Mouse (Mus musculus) cerebellum, postnatal 36 days (tissue): ENCODE measurements at regions not wholly inside any gene's neighbourhood (a gene's known extent, or its start where the extent isn't known, plus 50 kb on each side); places are given as distances from the start of the nearest gene placed in this dataset.
A peak's percentile ranks its signal among the peaks of the same experiment; 100 is the strongest.

Experiments used
- DNase-seq, 2 experiments: peaks; one replicate each; pipeline ENCODE4 v3.0.0; 2021 to 2022; ENCODE audit warnings: mixed read lengths in 2 of 2

DNA sequence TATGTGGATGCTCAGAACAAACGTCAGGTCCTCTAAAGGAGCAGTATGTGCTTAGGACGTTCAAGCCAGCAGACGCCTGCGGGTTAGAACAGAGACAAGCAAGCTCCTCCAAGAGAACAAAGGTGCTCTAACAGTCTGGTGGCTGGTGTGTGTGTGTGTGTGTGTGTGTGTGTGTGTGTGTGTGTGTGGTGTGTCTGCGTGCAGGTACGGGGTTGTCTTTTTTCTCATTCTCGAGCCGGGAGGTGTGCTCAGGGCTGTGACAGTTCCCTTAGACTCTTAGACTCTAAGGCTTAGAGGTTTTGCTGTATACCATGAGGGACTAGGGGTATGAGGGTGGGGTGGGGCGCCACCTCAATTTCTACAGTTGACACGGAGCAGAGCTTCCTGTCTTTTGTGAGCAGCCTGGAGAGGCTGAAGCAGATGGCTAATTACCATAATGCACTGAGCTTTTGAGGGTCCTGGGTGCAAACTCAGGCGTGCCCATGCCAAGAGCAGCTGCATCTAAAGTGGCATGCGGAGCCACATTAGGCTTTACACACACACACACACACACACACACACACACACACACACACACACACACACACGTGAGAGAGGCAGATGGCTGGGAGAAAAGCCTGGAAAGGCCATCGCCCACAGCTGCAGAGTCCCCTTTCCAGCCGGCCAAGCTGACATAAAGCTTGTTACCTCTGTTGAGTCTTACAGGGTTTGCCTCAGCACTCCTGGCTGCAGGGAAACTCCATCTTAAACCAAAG, 124.1 kb upstream of the Foxn2 start:
- no peak for DNase-seq

- DNase-seq = no peak
Measured at GRCm38 (mm10) chr17:88317311-88317710, 123.2 kb upstream of the Foxn2 start.

- DNase-seq = no peak
Measured at GRCm38 (mm10) chr17:88317806-88318205, 122.7 kb upstream of the Foxn2 start.

- DNase-seq = no peak
Measured at GRCm38 (mm10) chr17:88318207-88318791, 122.2 kb upstream of the Foxn2 start.

GRCm38 (mm10) chr17:88318936-88319335, 121.6 kb upstream of the Foxn2 start:
- no peak for DNase-seq

GRCm38 (mm10) chr17:88320686-88321085, 119.8 kb upstream of the Foxn2 start:
- peak in 1 of 2 experiments; percentile 26 for DNase-seq

GRCm38 (mm10) chr17:88325326-88325909, 115.1 kb upstream of the Foxn2 start:
- DNase-seq = no peak

DNA sequence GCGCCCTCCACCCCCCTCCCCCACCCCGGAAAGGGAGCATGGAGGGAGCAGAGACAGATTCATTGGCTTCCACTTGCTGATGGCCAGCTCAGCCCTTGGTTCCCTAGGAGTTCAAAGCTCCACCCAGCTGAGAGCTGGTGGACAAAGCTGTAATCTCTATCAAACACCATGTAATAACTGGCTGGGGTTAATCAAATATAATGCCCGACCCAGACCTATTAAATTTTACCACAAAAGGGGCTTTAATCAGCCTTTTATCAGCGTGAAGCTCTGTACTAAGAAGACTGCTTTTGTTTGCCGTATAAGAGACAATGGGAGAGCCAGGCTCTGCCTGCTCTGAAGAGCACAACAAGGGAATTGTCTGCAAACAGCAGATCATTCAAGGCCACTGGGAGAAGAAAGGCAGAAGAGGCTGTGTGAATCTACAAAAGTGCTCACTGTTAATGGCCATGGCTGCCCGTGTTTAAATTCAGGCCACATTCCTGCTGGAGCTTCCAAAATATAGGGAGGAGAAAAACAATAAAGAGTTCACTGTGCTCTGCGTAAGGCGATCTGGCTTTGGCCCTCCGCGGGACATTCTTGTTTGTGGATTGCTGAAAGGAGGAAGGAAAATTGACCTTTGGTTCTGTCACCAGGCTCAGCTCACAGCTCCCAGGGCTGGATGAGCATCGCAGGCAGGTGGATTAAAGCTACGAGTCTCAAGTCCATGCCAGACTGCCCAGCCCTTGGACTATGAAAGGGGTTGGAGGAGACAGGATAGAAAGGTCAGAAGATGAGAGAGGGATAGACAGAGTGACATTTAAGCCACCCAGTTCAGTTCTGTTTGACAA, 114.4 kb upstream of the Foxn2 start:
- DNase-seq = no peak

- DNase-seq = no peak
Measured at GRCm38 (mm10) chr17:88326740-88327123, 113.8 kb upstream of the Foxn2 start.

- DNase-seq = no peak
Measured at GRCm38 (mm10) chr17:88327791-88328190, 112.7 kb upstream of the Foxn2 start.

DNA sequence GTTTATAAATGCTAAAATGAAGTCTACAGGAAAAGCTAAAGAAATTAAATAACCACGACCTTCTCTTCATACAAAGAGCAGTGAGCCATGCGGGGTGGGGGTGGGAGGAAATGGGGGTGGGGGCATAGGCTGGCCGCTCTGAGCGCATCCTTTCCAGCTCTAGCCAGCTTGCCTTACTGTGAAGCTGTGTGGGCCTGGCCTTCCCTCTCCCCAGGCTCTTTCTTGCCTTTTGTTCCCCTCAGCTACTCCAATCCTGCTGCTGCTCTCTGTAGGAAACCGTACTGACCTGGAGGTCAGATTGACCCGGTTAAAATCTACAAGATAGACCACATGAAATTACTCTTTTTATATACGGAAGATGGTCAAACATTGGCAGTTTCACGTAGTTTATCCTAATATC, 111.7 kb upstream of the Foxn2 start:
- no peak for DNase-seq

GRCm38 (mm10) chr17:88329715-88330114, 110.8 kb upstream of the Foxn2 start:
- peak; percentile 46 to 61 for DNase-seq

DNA sequence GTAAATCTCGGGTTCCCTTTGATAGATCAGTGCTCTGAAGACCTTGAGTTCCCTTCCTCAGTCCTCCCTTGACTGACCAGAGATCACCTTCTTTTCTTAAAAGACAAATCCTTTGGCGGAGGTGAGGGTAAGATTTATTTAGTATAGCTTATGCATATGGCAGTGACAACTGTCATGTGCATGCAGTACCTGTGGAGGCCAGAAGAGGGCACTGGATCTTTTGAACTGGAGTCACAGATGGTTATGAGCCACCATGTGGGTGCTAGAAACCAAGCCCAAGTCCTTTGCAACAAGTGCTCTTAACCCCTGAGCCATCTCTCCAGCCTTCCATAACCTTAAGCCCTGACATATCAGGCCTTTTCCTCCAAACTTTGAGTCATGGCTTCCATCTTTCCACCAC, 110.4 kb upstream of the Foxn2 start:
- peak; percentile 35 to 46 for DNase-seq

GRCm38 (mm10) chr17:88333816-88334215, 106.7 kb upstream of the Foxn2 start:
- no peak for DNase-seq

- no peak for DNase-seq
Measured at GRCm38 (mm10) chr17:88335271-88335670, 105.2 kb upstream of the Foxn2 start.

DNA sequence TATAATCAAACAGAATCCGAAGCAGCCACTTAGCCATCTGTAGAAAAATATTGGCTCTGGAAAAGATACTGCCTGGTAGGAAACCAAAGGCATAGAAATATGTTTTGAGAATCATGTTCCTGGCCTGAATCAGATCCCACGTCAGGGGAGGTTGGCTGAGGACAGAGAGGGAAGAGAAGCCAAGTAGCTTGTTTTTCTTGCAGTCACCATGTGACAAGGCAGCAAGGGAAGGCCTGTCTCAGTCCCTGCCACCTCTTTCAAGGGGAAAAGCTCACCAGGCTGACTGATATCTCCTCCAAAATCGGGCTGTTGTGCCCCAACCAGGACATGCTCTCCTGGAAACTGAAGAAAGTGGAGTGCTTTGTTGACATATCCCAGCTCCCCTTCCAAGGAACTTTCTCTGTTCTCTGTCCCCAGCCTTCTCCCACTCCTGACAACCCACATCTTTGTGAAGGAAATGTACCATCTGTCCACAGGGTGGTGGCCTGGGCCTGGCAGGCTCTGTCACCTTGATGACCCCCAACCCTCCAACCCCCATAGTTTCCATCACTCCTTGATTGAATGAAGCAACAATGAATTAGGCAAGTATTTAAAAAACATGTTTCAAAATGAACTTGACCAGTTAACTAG, 104.3 kb upstream of the Foxn2 start:
- DNase-seq = peak; percentile 51 to 63

DNA sequence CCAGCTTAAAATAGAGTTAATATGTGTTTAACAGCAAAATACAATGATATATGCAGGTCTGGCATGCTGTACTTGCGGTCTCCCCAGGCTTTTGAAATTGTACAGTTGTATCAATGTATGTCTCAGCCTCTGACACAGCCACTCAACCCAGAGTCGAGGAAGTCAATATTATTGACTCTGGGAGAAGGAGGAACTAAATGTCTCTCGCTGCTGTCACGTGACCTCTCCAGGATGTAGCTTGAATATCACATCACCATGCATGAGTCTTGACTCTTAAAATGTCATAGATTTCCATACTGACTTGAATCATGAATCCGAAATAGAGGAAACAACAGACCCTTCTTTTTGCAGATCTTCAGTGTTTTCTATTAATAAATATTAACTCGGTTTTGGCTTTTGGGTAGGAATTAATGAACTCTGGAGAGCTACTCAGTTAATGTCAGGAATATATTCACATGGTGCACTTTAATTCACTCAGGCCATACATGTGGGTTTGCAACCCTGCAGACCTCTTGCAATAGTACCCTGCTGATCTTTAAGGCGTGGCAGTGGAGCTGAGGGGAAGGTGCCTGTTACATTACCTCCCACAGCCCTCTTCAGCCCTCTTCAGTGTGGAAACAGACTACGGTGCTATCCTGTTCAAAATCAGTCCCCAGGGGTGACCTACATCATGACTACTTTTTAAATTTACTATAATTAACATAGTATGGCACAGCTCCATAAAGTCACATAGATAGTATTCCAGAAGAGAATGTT, 102.7 kb upstream of the Foxn2 start:
- no peak for DNase-seq

- peak; percentile 35 to 54 for DNase-seq
Measured at GRCm38 (mm10) chr17:88341141-88341540, 99.4 kb upstream of the Foxn2 start.

DNA sequence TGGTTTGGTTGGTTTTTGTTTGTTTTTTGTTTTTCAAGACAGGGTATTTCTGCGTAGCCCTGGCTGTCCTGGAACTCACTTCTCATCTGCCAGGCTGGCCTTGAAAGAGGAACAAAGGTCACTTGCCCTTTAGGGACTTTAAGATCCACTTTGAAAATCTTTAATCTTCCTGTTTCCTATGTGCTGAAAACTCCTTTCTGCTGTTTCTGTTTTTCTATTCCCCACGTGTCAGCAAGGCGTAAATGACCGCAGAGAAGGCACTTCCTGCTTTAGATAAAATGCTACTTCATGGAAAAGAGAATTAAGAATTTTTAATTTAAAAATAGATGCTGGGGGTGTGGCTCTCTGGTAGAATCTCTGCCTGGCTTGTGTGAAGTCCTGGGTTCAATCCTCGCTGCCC, 98.9 kb upstream of the Foxn2 start:
- no peak for DNase-seq

- DNase-seq = peak; percentile 30 to 36
Measured at GRCm38 (mm10) chr17:88343091-88343783, 97.3 kb upstream of the Foxn2 start.

- DNase-seq = no peak
Measured at GRCm38 (mm10) chr17:88345433-88345832, 95.1 kb upstream of the Foxn2 start.
